Mouse (Mus musculus) layer of hippocampus, adult 6 months (tissue): ENCODE measurements around the gene Arhgap4. TPM values are rescaled to one million over a fixed set of nuclear protein-coding genes. Genes with fewer than 3 reads are reported as not detected.

Experiments
- long read RNA-seq, 2 experiments: library from polyadenylated mRNA; unstranded; transcript quantifications; one replicate each; pipeline ENCODE4 v2.0.0; 2019 to 2020
- polyA plus RNA-seq: library from polyadenylated mRNA; unstranded; fragments of <200 nt; fragmentation: Nextera tagmentation; gene quantifications from 2 replicates; pipeline ENCODE4 v1.2.3, GENCODE M21; 2021

Gene Arhgap4
- polyA plus RNA-seq: 0.51 and 0.67 TPM in 2 replicates
- long read RNA-seq, experiment 1, partial matches to known transcripts: 0 of 2 reads
- long read RNA-seq, experiment 1, other reads (novel, unspliced or antisense): 1 of 2 reads
- long read RNA-seq, experiment 2, partial matches to known transcripts: 0 of 4 reads
- long read RNA-seq, experiment 2, other reads (novel, unspliced or antisense): 2 of 4 reads

GRCm38 (mm10) chrX:73921823-73922549 is at the start of gene Arhgap4, which contains the start of gene Naa10:
TSS of gene Arhgap4 (minus strand) at chrX:73921870.
TSS of gene Naa10 (minus strand) at chrX:73921944.

GRCm38 (mm10) chrX:73966248-73967176 is 44.8 kb upstream of the Arhgap4 start, which contains the start of gene Hcfc1:
TSS of gene Hcfc1 (minus strand) at chrX:73966357.

GRCm38 (mm10) chrX:73930402-73931062 is 8.9 kb upstream of the Arhgap4 start, which contains the start of gene Renbp:
TSS of gene Renbp (minus strand) at chrX:73930850.

GRCm38 (mm10) chrX:73895719-73896118 is 26.0 kb downstream of the Arhgap4 start, which contains the start of gene L1cam:
TSS of gene L1cam (minus strand) at chrX:73896105.

GRCm38 (mm10) chrX:73891551-73892152 is 30.0 kb downstream of the Arhgap4 start, which contains the start of gene Avpr2:
TSS of gene Avpr2 (plus strand) at chrX:73892102.

Other genes starting within 250 kb of the Arhgap4 start
- gene Slc6a8, start 248.7 kb downstream of the Arhgap4 start, polyA plus RNA-seq: 6.8 and 7.5 TPM in 2 replicates
- 155 and 159 TPM in 2 replicates for gene Bcap31, start 205.7 kb downstream of the Arhgap4 start, polyA plus RNA-seq
- 2.6 and 2.7 TPM in 2 replicates for gene Abcd1, start 205.3 kb downstream of the Arhgap4 start, polyA plus RNA-seq
- gene Plxnb3, start 164.8 kb downstream of the Arhgap4 start, polyA plus RNA-seq: 2.7 and 3.8 TPM in 2 replicates
- gene Srpk3, start 147.5 kb downstream of the Arhgap4 start, polyA plus RNA-seq: 0.50 and 0.78 TPM in 2 replicates
- gene Idh3g, start 135.0 kb downstream of the Arhgap4 start, polyA plus RNA-seq: 198 and 218 TPM in 2 replicates
- 174 and 181 TPM in 2 replicates for gene Ssr4, start 134.8 kb downstream of the Arhgap4 start, polyA plus RNA-seq
- 1.0 and 1.7 TPM in 2 replicates for gene Pdzd4, start 96.9 kb downstream of the Arhgap4 start, polyA plus RNA-seq
- not detected in 2 replicates for gene Avpr2, start 29.8 kb downstream of the Arhgap4 start, polyA plus RNA-seq
- gene L1cam, start 25.8 kb downstream of the Arhgap4 start, polyA plus RNA-seq: 27.9 and 34.5 TPM in 2 replicates
- gene Naa10, start 74 bp upstream of the Arhgap4 start, polyA plus RNA-seq: 98.4 and 109 TPM in 2 replicates
- gene Renbp, start 9.0 kb upstream of the Arhgap4 start, polyA plus RNA-seq: 9.4 and 10.0 TPM in 2 replicates
- 20.0 and 21.0 TPM in 2 replicates for gene Hcfc1, start 44.5 kb upstream of the Arhgap4 start, polyA plus RNA-seq
- gene Irak1, start 102.0 kb upstream of the Arhgap4 start, polyA plus RNA-seq: 4.4 and 5.3 TPM in 2 replicates
- gene Opn1mw, start 205.6 kb upstream of the Arhgap4 start, polyA plus RNA-seq: 0.41 and 0.55 TPM in 2 replicates
- gene Mecp2, start 213.5 kb upstream of the Arhgap4 start, polyA plus RNA-seq: 6.5 and 6.8 TPM in 2 replicates
- not detected in 2 replicates for gene Tex28, start 246.0 kb upstream of the Arhgap4 start, polyA plus RNA-seq